15 mouse cellular contexts compared by ENCODE assay signal in genomic region chr11:76445459-76445858, GRCm38 (mm10). TPM values are rescaled to one million over a fixed set of nuclear protein-coding genes. Genes with fewer than 3 reads are reported as not detected.
DNase-seq lines count a peak whose midpoint lies in the region; ATAC-seq and TF ChIP-seq lines count a peak whose summit lies in the region.
"Had no signal": no experiment of that assay in that cellular context is flagged by ENCODE, and none has a peak within 500 bp of the region (broad histone marks: within the 10 kb centered on the region; RNA-seq: fewer than 3 reads in every experiment).

No protein-coding gene starts in this region.

- WGBS in heart, embryonic 13.5 days, result 53% methylated on average over 8 of the region's 8 CpGs
- whole genome bisulfite sequencing in embryonic facial prominence, embryonic 14.5 days, result 17% methylated on average over 8 of the region's 8 CpGs
- WGBS in limb, embryonic 15.5 days, result 28% methylated on average over 8 of the region's 8 CpGs
- WGBS in cerebellum, adult 2 months, result 63% methylated on average over 8 of the region's 8 CpGs

- H3K4me1 ChIP-seq in heart, embryonic 13.5 days, result peaks cover 54% of the 10 kb centered on the region
- H3K4me1 ChIP-seq in embryonic facial prominence, embryonic 14.5 days (ENCODE audit: control insufficient read depth, insufficient read depth, low read length), result peaks cover 35% of the 10 kb centered on the region
- H3K4me1 ChIP-seq in limb, embryonic 15.5 days, result peaks cover 57% of the 10 kb centered on the region
- peaks cover 16% of the 10 kb centered on the region for H3K4me1 ChIP-seq in cerebellum, adult 2 months (ENCODE audit: control insufficient read depth, insufficient read depth, low read length)

- 0 out of 2 replicates have a peak overlapping the region, but pooled peaks have one; percentile 8 for H3K27ac ChIP-seq in heart, embryonic 13.5 days (replicated peaks)
- peak overlapping the region; percentile 61 for H3K27ac ChIP-seq in embryonic facial prominence, embryonic 14.5 days (replicated peaks; ENCODE audit: low read depth, low read length)
- H3K27ac ChIP-seq in limb, embryonic 15.5 days, result peak overlapping the region; percentile 29; the same call in 1 of the 2 replicates
- no peak overlapping the region for H3K27ac ChIP-seq in cerebellum, adult 2 months (ENCODE audit: insufficient read depth, low read length)
- H3K27ac ChIP-seq: liver, embryonic 14.5 days had no signal

- peaks cover 18% of the 10 kb centered on the region for H3K36me3 ChIP-seq in heart, embryonic 13.5 days
- peaks cover 29% of the 10 kb centered on the region; the same call in 1 of the 2 replicates for H3K36me3 ChIP-seq in embryonic facial prominence, embryonic 14.5 days (ENCODE audit: control insufficient read depth, insufficient read depth, low read length)
- 0 out of 2 replicates have a peak, but pooled peaks cover 14% of the 10 kb centered on the region for H3K36me3 ChIP-seq in limb, embryonic 15.5 days

- TF ChIP-seq POLR2A in cerebellum, adult 2 months (IDR thresholded peaks at IDR 0.05; ENCODE audit: borderline replicate concordance, insufficient read depth, low read length), result no peak

- no peaks in the 10 kb centered on the region for H3K9me3 ChIP-seq in heart, embryonic 13.5 days
- no peaks in the 10 kb centered on the region for H3K9me3 ChIP-seq in embryonic facial prominence, embryonic 14.5 days (ENCODE audit: control insufficient read depth, low read length)
- H3K9me3 ChIP-seq in limb, embryonic 15.5 days, result no peaks in the 10 kb centered on the region

- H3K27me3 ChIP-seq in heart, embryonic 13.5 days (replicated peaks), result no peaks in the 10 kb centered on the region
- H3K27me3 ChIP-seq in embryonic facial prominence, embryonic 14.5 days (replicated peaks; ENCODE audit: control insufficient read depth, insufficient read depth, low read length), result no peaks in the 10 kb centered on the region
- H3K27me3 ChIP-seq in limb, embryonic 15.5 days, result no peaks in the 10 kb centered on the region
- H3K27me3 ChIP-seq in cerebellum, adult 2 months (ENCODE audit: control insufficient read depth, insufficient read depth, low read length), result no peaks in the 10 kb centered on the region

- H3K4me3 ChIP-seq in heart, embryonic 13.5 days, result no peak overlapping the region
- no peak overlapping the region for H3K4me3 ChIP-seq in embryonic facial prominence, embryonic 14.5 days (ENCODE audit: low read depth, low read length)
- H3K4me3 ChIP-seq in limb, embryonic 15.5 days, result no peak overlapping the region
- no peak overlapping the region for H3K4me3 ChIP-seq in cerebellum, adult 2 months (replicated peaks; ENCODE audit: insufficient read depth, low read depth, low read length)

- DNase-seq in heart, adult 9 months (ENCODE audit: low spot score in 2 of 2), result no peak
- DNase-seq in embryo, embryonic 10.5 days (ENCODE audit: low spot score), result peak; percentile 65
- peak; percentile 56 for DNase-seq in embryonic facial prominence, embryonic 14.5 days (ENCODE audit: low spot score)
- DNase-seq in cerebellum, adult 2 months, result no peak
- DNase-seq: adrenal gland, postnatal 10 days; cerebellum, adult 18-20 months; gastrocnemius, postnatal 10 days; kidney, adult 8-10 months; kidney, postnatal 36 days; thymus, postnatal 14 days had no signal

- no peak for TF ChIP-seq CTCF in cerebellum, adult 2 months (IDR thresholded peaks at IDR 0.05; ENCODE audit: borderline replicate concordance, insufficient read depth, low read depth, low read length)

- no peak for ATAC-seq in heart, embryonic 13.5 days (ENCODE audit: extremely low read depth, insufficient number of reproducible peaks, low FRiP score, low TSS enrichment)
- ATAC-seq in embryonic facial prominence, embryonic 14.5 days (ENCODE audit: low read depth), result peak; percentile 39
- no peak for ATAC-seq in limb, embryonic 15.5 days (ENCODE audit: insufficient number of reproducible peaks, low FRiP score, low TSS enrichment, low read depth)
- no peak for ATAC-seq in CD4-positive, CD25-positive, alpha-beta regulatory T cell, adult 4 months
- ATAC-seq: inflammation-experienced regulatory T-cells, adult 6 months had no signal

- H3K9ac ChIP-seq in heart, embryonic 13.5 days, result 0 out of 2 replicates have a peak overlapping the region, but pooled peaks have one; percentile 30
- H3K9ac ChIP-seq in embryonic facial prominence, embryonic 14.5 days (ENCODE audit: low read depth, low read length), result no peak overlapping the region
- no peak overlapping the region for H3K9ac ChIP-seq in limb, embryonic 15.5 days
- H3K9ac ChIP-seq: liver, embryonic 14.5 days had no signal

- no peak overlapping the region for H3K4me2 ChIP-seq in heart, embryonic 13.5 days
- H3K4me2 ChIP-seq in embryonic facial prominence, embryonic 14.5 days (ENCODE audit: low read depth, low read length), result no peak overlapping the region
- no peak overlapping the region for H3K4me2 ChIP-seq in limb, embryonic 15.5 days

RNA-seq across cellular contexts. Expression of gene Timm22, which starts 38.7 kb away (rescaled TPM):
- 78.6 and 92.4 TPM in 2 replicates for polyA plus RNA-seq in heart, embryonic 13.5 days (2015; fragmentation: Nextera tagmentation; extraction: Ambion mirVana)
- polyA plus RNA-seq in embryonic facial prominence, embryonic 14.5 days (2014; fragmentation: Nextera tagmentation; extraction: Ambion mirVana), result 113 and 124 TPM in 2 replicates
- 101 and 107 TPM in 2 replicates for polyA plus RNA-seq in limb, embryonic 15.5 days (2015; fragmentation: Nextera tagmentation; extraction: Ambion mirVana)
- 27.2 and 33.7 TPM in 2 replicates for polyA plus RNA-seq in cerebellum, adult 2 months (2012; rRNA removed)
- polyA plus RNA-seq in CD4-positive, CD25-positive, alpha-beta regulatory T cell, adult 4 months (2017; shearing (Covaris generic)), result 10 to 100 TPM; 55.6 to 64.4 TPM

RNA-seq across cellular contexts. Expression of gene Nxn, which starts 46.5 kb away (rescaled TPM):
- polyA plus RNA-seq in heart, embryonic 13.5 days (2015; fragmentation: Nextera tagmentation; extraction: Ambion mirVana), result 23.2 and 23.6 TPM in 2 replicates
- 63.8 and 70.2 TPM in 2 replicates for polyA plus RNA-seq in embryonic facial prominence, embryonic 14.5 days (2014; fragmentation: Nextera tagmentation; extraction: Ambion mirVana)
- polyA plus RNA-seq in limb, embryonic 15.5 days (2015; fragmentation: Nextera tagmentation; extraction: Ambion mirVana), result 48.1 and 60.8 TPM in 2 replicates
- 24.3 and 29.8 TPM in 2 replicates for polyA plus RNA-seq in cerebellum, adult 2 months (2012; rRNA removed)
- 1 to 10 TPM; 1.3 to 2.0 TPM for polyA plus RNA-seq in CD4-positive, CD25-positive, alpha-beta regulatory T cell, adult 4 months (2017; shearing (Covaris generic))

Comparison
In these comparisons a context has a peak if more than half of its experiments do, and no peak if none do; other contexts are left out.
1. DNase-seq: peak in embryo, embryonic 10.5 days (single experiment) and embryonic facial prominence, embryonic 14.5 days (single experiment); none in heart, adult 9 months (0 of 2) and cerebellum, adult 2 months (0 of 2).